14 mouse cellular contexts compared by ENCODE assay signal in genomic region chr12:79774571-79774970, GRCm38 (mm10).
DNase-seq lines count a peak whose midpoint lies in the region; ATAC-seq lines count a peak whose summit lies in the region.
"Had no signal": no experiment of that assay in that cellular context is flagged by ENCODE, and none has a peak within 500 bp of the region (broad histone marks: within the 10 kb centered on the region; RNA-seq: fewer than 3 reads in every experiment).

No protein-coding gene starts in this region.

- ATAC-seq in heart, embryonic 15.5 days (replicated peaks; ENCODE audit: insufficient number of reproducible peaks, insufficient read depth, low FRiP score, low read depth): no peak
- ATAC-seq in kidney, embryonic 15.5 days (replicated peaks; ENCODE audit: low FRiP score): no peak
- ATAC-seq in neural tube, embryonic 13.5 days (ENCODE audit: low read depth): no peak
- no peak for ATAC-seq in forebrain, embryonic 14.5 days
- ATAC-seq: CD4-positive, CD25-positive, alpha-beta regulatory T cell, adult 4 months; inflammation-experienced regulatory T-cells, adult 6 months had no signal

- H3K4me3 ChIP-seq in heart, embryonic 15.5 days: no peak overlapping the region
- no peak overlapping the region for H3K4me3 ChIP-seq in heart, embryonic 10.5 days
- no peak overlapping the region for H3K4me3 ChIP-seq in kidney, embryonic 15.5 days (replicated peaks)
- no peak overlapping the region for H3K4me3 ChIP-seq in neural tube, embryonic 13.5 days
- no peak overlapping the region for H3K4me3 ChIP-seq in forebrain, embryonic 14.5 days (ENCODE audit: low read depth, low read length)
- H3K4me3 ChIP-seq: neural tube, embryonic 12.5 days had no signal

- H3K4me2 ChIP-seq in heart, embryonic 15.5 days: no peak overlapping the region
- H3K4me2 ChIP-seq in kidney, embryonic 15.5 days: no peak overlapping the region
- H3K4me2 ChIP-seq in neural tube, embryonic 13.5 days: no peak overlapping the region
- H3K4me2 ChIP-seq in forebrain, embryonic 14.5 days (ENCODE audit: low read length): no peak overlapping the region
- H3K4me2 ChIP-seq: neural tube, embryonic 12.5 days had no signal

- H3K9me3 ChIP-seq in heart, embryonic 15.5 days (replicated peaks): no peaks in the 10 kb centered on the region
- no peaks in the 10 kb centered on the region for H3K9me3 ChIP-seq in heart, embryonic 10.5 days
- H3K9me3 ChIP-seq in kidney, embryonic 15.5 days (replicated peaks): no peaks in the 10 kb centered on the region
- H3K9me3 ChIP-seq in neural tube, embryonic 13.5 days: 0 out of 2 replicates have a peak, but pooled peaks cover 3% of the 10 kb centered on the region
- H3K9me3 ChIP-seq in forebrain, embryonic 14.5 days (replicated peaks; ENCODE audit: control insufficient read depth, low read length): no peaks in the 10 kb centered on the region
- H3K9me3 ChIP-seq: neural tube, embryonic 12.5 days had no signal

- 61% methylated on average over 4 of the region's 4 CpGs for WGBS in heart, embryonic 15.5 days
- 76% methylated on average over 4 of the region's 4 CpGs for WGBS in heart, embryonic 10.5 days
- 60% methylated on average over 4 of the region's 4 CpGs for WGBS in kidney, embryonic 15.5 days
- WGBS in neural tube, embryonic 13.5 days: 76% methylated on average over 4 of the region's 4 CpGs
- 85% methylated on average over 4 of the region's 4 CpGs for WGBS in forebrain, embryonic 14.5 days

- peaks cover 8% of the 10 kb centered on the region for H3K4me1 ChIP-seq in heart, embryonic 15.5 days (replicated peaks)
- peaks cover 25% of the 10 kb centered on the region for H3K4me1 ChIP-seq in heart, embryonic 10.5 days
- peaks cover 7% of the 10 kb centered on the region; the same call in 1 of the 2 replicates for H3K4me1 ChIP-seq in kidney, embryonic 15.5 days
- H3K4me1 ChIP-seq in neural tube, embryonic 13.5 days (replicated peaks): no peaks in the 10 kb centered on the region
- no peaks in the 10 kb centered on the region for H3K4me1 ChIP-seq in forebrain, embryonic 14.5 days (ENCODE audit: control insufficient read depth, insufficient read depth, low read length)
- H3K4me1 ChIP-seq: neural tube, embryonic 12.5 days had no signal

- H3K9ac ChIP-seq in heart, embryonic 15.5 days: no peak overlapping the region
- H3K9ac ChIP-seq in kidney, embryonic 15.5 days: no peak overlapping the region
- H3K9ac ChIP-seq in neural tube, embryonic 13.5 days: no peak overlapping the region
- H3K9ac ChIP-seq in forebrain, embryonic 14.5 days (ENCODE audit: low read length): no peak overlapping the region
- H3K9ac ChIP-seq: neural tube, embryonic 12.5 days had no signal

- no peaks in the 10 kb centered on the region for H3K27me3 ChIP-seq in heart, embryonic 15.5 days
- H3K27me3 ChIP-seq in heart, embryonic 10.5 days (ENCODE audit: insufficient read depth, poor library complexity, severe bottlenecking): no peaks in the 10 kb centered on the region
- no peaks in the 10 kb centered on the region for H3K27me3 ChIP-seq in kidney, embryonic 15.5 days
- no peaks in the 10 kb centered on the region for H3K27me3 ChIP-seq in neural tube, embryonic 13.5 days
- H3K27me3 ChIP-seq in forebrain, embryonic 14.5 days (replicated peaks; ENCODE audit: control insufficient read depth, insufficient read depth, low read length): no peaks in the 10 kb centered on the region
- H3K27me3 ChIP-seq: neural tube, embryonic 12.5 days had no signal

- DNase-seq in heart, embryonic 10.5 days (ENCODE audit: low spot score): no peak
- no peak for DNase-seq in kidney, postnatal 25 days
- no peak for DNase-seq in neural tube, embryonic 10.5 days (ENCODE audit: extremely low spot score, low spot score)
- DNase-seq in forebrain, embryonic 14.5 days (ENCODE audit: low spot score): no peak
- DNase-seq: cerebellum, adult 11-12 months; cerebellum, postnatal 36 days; lung, postnatal 10 days; right cerebral cortex, postnatal 4 days had no signal

- H3K27ac ChIP-seq in heart, embryonic 15.5 days: peak overlapping the region; percentile 65
- H3K27ac ChIP-seq in heart, embryonic 10.5 days: no peak overlapping the region
- H3K27ac ChIP-seq in kidney, embryonic 15.5 days: peak overlapping the region; percentile 75
- 0 out of 2 replicates have a peak overlapping the region, but pooled peaks have one; percentile 38 for H3K27ac ChIP-seq in neural tube, embryonic 13.5 days (replicated peaks)
- H3K27ac ChIP-seq in forebrain, embryonic 14.5 days (ENCODE audit: low read depth, low read length): no peak overlapping the region
- H3K27ac ChIP-seq: neural tube, embryonic 12.5 days had no signal

- no peaks in the 10 kb centered on the region for H3K36me3 ChIP-seq in heart, embryonic 15.5 days
- no peaks in the 10 kb centered on the region; the same call in 1 of the 2 replicates for H3K36me3 ChIP-seq in heart, embryonic 10.5 days
- no peaks in the 10 kb centered on the region for H3K36me3 ChIP-seq in kidney, embryonic 15.5 days
- no peaks in the 10 kb centered on the region for H3K36me3 ChIP-seq in neural tube, embryonic 13.5 days
- no peaks in the 10 kb centered on the region for H3K36me3 ChIP-seq in forebrain, embryonic 14.5 days (ENCODE audit: control insufficient read depth, insufficient read depth, low read length)
- H3K36me3 ChIP-seq: neural tube, embryonic 12.5 days had no signal

Comparison
In these comparisons a context has a peak if more than half of its experiments do, and no peak if none do; other contexts are left out.
1. H3K27ac ChIP-seq: peak in heart, embryonic 15.5 days (single experiment), kidney, embryonic 15.5 days (single experiment) and neural tube, embryonic 13.5 days (single experiment); none in heart, embryonic 10.5 days (single experiment) and forebrain, embryonic 14.5 days (single experiment).